Mouse (Mus musculus) cerebral cortex, adult 2 months (tissue): ENCODE results near the gene Mettl7b.

ENCODE experiments used
- WGBS: fragments of 180-500 bp; shearing (Covaris S2); methylation state at CpG from one replicate; pipeline ENCODE4 v1.1.7; 2018; 5-methylcytosine and 5-hydroxymethylcytosine counted together

Mettl7b gene

DNA sequence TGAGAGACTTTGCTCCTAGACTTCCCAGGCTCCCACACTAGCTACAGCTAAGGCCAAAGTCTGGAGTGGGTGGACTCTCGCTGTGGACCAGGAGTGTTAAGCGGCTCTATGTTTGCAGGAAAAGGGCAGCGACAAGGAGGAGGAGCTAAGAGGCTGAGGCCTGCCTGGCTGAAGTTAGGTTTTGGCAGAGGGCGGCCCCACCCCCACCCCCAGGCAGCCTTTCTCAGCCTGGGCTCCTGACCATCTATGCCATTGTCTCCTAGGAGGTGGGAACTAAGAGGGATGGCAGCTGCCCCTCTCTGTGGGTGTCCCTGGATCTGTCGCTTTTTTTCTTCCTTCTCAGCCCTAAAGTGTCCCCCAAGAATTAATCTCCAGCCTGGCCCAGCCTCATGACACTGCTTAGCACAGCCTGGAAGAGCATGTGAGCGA is 41.6 kb downstream of the Mettl7b start:
- 31% methylated on average over 6 of the region's 6 CpGs for WGBS

GRCm38 (mm10) chr10:128918246-128918645 is 42.5 kb downstream of the Mettl7b start:
- WGBS: 44% methylated on average over 7 of the region's 7 CpGs

DNA sequence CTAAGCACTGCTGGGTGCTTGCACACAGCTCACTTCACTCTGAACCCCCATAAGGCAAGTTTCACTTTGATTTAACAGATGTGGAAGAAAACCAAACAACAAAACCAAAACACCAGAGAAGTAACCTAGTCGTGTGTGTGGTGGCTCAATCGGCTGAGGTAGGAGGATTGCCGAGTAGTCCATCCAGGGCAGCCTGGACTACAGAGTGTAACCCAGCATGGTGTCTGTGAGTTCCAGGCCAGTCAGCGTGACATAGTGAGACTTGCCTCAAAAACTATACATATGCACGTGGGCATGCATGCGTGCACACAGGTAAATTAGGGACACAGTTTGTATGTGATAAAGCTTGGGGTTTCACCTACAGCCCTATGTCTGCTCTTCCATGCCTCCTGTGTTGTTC is 43.4 kb downstream of the Mettl7b start:
- 88% methylated on average over 6 of the region's 6 CpGs for WGBS

- 80% methylated on average over 3 of the region's 3 CpGs for WGBS
Measured at GRCm38 (mm10) chr10:128916665-128917064, 44.1 kb downstream of the Mettl7b start.

DNA sequence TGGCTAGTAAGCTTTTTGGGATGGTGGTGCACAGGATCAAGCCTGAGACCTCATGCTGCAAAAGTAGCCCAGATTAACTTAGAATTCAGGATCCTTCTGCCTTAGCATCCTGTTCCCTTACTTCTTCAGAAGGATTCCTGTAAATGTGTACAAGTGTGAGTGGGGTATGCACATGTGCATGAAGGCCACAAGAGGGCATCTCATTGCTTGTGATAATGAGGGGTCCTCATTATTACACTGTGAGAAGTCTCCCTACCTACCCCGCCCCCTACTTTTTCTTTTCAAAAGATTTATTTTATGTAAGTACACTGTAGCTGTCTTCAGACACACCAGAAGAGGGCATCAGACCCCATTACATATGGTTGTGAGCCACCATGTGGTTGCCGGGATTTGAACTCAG is 45.2 kb downstream of the Mettl7b start:
- 91% methylated on average over 2 of the region's 2 CpGs for WGBS

- WGBS: 77% methylated on average over 12 of the region's 12 CpGs
Measured at GRCm38 (mm10) chr10:128913696-128914095, 47.1 kb downstream of the Mettl7b start.

- WGBS: 9% methylated on average over 5 of the region's 5 CpGs
Measured at GRCm38 (mm10) chr10:128913219-128913618, 47.6 kb downstream of the Mettl7b start.

DNA sequence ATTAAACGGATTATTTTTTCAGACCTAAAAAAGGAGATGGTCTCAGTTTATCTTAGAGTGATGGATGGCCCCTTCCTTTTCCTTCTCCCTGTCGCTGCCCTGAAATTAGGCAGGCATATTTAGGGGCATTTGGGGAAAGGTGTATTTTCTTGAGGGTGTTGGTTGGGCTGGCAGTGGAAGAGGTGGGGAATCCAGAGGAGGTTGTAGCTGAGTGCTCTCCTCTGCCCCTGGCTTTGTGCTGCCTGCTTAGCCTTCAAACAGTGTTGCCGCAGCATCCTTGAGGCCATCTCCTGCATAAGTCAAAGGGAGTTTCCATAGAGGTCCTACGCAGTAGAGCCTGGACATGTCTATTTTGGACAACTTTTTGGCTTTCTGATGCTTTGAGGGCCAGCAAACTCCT is 48.0 kb downstream of the Mettl7b start:
- 76% methylated on average over 4 of the region's 4 CpGs for WGBS

GRCm38 (mm10) chr10:128912268-128912667 is 48.5 kb downstream of the Mettl7b start:
- WGBS: 69% methylated on average over 4 of the region's 4 CpGs

DNA sequence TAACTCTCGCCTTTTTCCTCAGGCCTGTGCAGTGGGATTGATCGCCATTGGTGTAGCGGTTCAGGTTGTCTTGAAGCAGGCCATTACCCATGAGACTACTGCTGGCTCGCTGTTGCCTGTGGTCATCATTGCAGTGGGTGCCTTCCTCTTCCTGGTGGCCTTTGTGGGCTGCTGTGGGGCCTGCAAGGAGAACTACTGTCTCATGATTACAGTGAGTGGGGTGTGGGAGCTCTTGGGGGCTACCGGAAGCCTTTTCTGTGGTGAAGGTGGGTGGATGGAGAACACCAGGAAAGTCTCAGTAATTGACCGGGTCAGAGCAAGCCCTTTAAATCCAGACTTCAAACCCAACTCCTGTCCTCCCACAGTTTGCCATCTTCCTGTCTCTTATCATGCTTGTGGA is 49.4 kb downstream of the Mettl7b start:
- 80% methylated on average over 6 of the region's 6 CpGs for WGBS

GRCm38 (mm10) chr10:128910066-128910841 is 50.5 kb downstream of the Mettl7b start:
- WGBS: 2% methylated on average over 64 of the region's 66 CpGs

- 4% methylated on average over 36 of the region's 41 CpGs for WGBS
Measured at GRCm38 (mm10) chr10:128909567-128910028, 51.2 kb downstream of the Mettl7b start.

- WGBS: 76% methylated on average over 13 of the region's 13 CpGs
Measured at GRCm38 (mm10) chr10:128908778-128909448, 51.9 kb downstream of the Mettl7b start.
